Mouse (Mus musculus) forebrain, embryonic 15.5 days (tissue): ENCODE results near the gene Mcrs1. TPM values are rescaled to one million over a fixed set of nuclear protein-coding genes. Genes with fewer than 3 reads are reported as not detected.

Experiments used
- ATAC-seq: fragments of 200-750 bp; cut with Nextera tagmentation; replicated peaks from 2 replicates; pipeline ENCODE4 v1.8.0; 2017; ENCODE audit warnings: mild to moderate bottlenecking, moderate TSS enrichment, moderate library complexity
- H3K27ac ChIP-seq: fragments of 300-500 bp; sonication (generic); replicated peaks from 2 replicates; pipeline ENCODE4 v1.5.1; 2015; ENCODE audit warnings: mild to moderate bottlenecking, inconsistent platforms
- H3K27me3 ChIP-seq: fragments of 300-500 bp; sonication (generic); 2 replicates; pipeline ENCODE4 v1.6.1; 2015; ENCODE audit warnings: inconsistent platforms
- H3K36me3 ChIP-seq: fragments of 300-500 bp; sonication (generic); 2 replicates; pipeline ENCODE4 v1.6.1; 2015; ENCODE audit warnings: mild to moderate bottlenecking, inconsistent platforms
- H3K4me1 ChIP-seq: fragments of 300-500 bp; sonication (generic); 2 replicates; pipeline ENCODE4 v1.6.1; 2015; ENCODE audit warnings: inconsistent platforms
- H3K4me2 ChIP-seq: fragments of 300-500 bp; sonication (generic); replicated peaks from 2 replicates; pipeline ENCODE4 v1.6.1; 2015; ENCODE audit warnings: mild to moderate bottlenecking, inconsistent platforms
- H3K4me3 ChIP-seq: fragments of 300-500 bp; sonication (generic); 2 replicates; pipeline ENCODE4 v1.5.1; 2015; ENCODE audit warnings: mild to moderate bottlenecking, inconsistent platforms
- H3K9ac ChIP-seq: fragments of 300-500 bp; sonication (generic); replicated peaks from 2 replicates; pipeline ENCODE4 v1.6.1; 2015; ENCODE audit warnings: mild to moderate bottlenecking, inconsistent platforms
- H3K9me3 ChIP-seq: fragments of 300-500 bp; sonication (generic); 2 replicates; pipeline ENCODE4 v1.6.1; 2016; ENCODE audit warnings: inconsistent platforms
- WGBS: fragments of 180-500 bp; shearing (Covaris S2); methylation state at CpG from one replicate; pipeline ENCODE4 v1.1.7; 2015; ENCODE audit warnings: mixed read lengths; 5-methylcytosine and 5-hydroxymethylcytosine counted together
- polyA plus RNA-seq: library from polyadenylated mRNA; unstranded; fragments of >200 nt; fragmentation: Nextera tagmentation; extraction: Ambion mirVana; gene quantifications from 2 replicates; pipeline ENCODE4 v1.2.1, GENCODE M21; 2015

Gene Mcrs1
- polyA plus RNA-seq, 1 experiment from 2014 or later = 209 TPM

- H3K4me1 ChIP-seq = peaks cover 44% of the 10 kb centered on the region
- no peak for ATAC-seq
- H3K9ac ChIP-seq = no peak overlapping the region
- no peak overlapping the region for H3K27ac ChIP-seq
- H3K27me3 ChIP-seq = peaks cover 75% of the 10 kb centered on the region
- peak overlapping the region; percentile 47 for H3K4me3 ChIP-seq
- H3K36me3 ChIP-seq = no peaks in the 10 kb centered on the region
- peak overlapping the region; percentile 73 for H3K4me2 ChIP-seq
- WGBS = 2% methylated on average over 18 of the region's 18 CpGs
- no peaks in the 10 kb centered on the region for H3K9me3 ChIP-seq
These were observed 28.8 kb downstream of the Mcrs1 start for GRCm38 (mm10) chr15:99222794-99223584.

- Histone ChIP-seq H3K9me3 (no peaks in the 10 kb centered on the region), H3K4me3 (no peak overlapping the region), H3K4me2 (no peak overlapping the region), H3K36me3 (no peaks in the 10 kb centered on the region), H3K4me1 (peaks cover 44% of the 10 kb centered on the region), H3K9ac (no peak overlapping the region), H3K27me3 (peaks cover 60% of the 10 kb centered on the region), H3K27ac (no peak overlapping the region)
- no peak for ATAC-seq
- WGBS = 9% methylated on average over 8 of the region's 8 CpGs
These were observed 30.3 kb downstream of the Mcrs1 start for GRCm38 (mm10) chr15:99221315-99221952.

DNA sequence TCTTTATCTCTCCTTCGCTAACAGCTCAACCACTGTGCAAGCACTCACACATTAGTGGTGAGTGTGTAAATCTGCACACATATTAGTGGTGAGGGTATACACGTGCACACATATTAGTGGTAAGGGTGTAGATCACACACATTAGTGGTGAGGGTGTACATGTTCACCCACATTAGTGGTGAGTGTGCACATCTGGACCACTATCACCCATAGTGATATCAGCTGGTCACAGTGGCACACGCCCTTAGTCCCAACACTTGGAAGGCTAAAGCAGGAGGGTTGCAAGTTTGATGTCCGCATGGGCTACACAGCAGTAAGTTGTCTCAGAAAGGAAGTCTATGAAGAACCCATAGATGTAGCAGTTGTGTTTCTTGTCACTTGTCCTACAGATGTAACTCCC is 34.1 kb downstream of the Mcrs1 start:
- Histone ChIP-seq H3K27me3 (peaks cover 28% of the 10 kb centered on the region), H3K27ac (no peak overlapping the region), H3K4me1 (peaks cover 7% of the 10 kb centered on the region), H3K4me3 (no peak overlapping the region), H3K9me3 (no peaks in the 10 kb centered on the region), H3K9ac (no peak overlapping the region), H3K36me3 (peaks cover 15% of the 10 kb centered on the region), H3K4me2 (no peak overlapping the region)
- WGBS = 93% methylated on average over 4 of the region's 4 CpGs
- no peak for ATAC-seq

- peaks cover 32% of the 10 kb centered on the region for H3K36me3 ChIP-seq
- H3K27me3 ChIP-seq = peaks cover 10% of the 10 kb centered on the region
- H3K4me1 ChIP-seq = no peaks in the 10 kb centered on the region
- no peak overlapping the region for H3K4me2 ChIP-seq
- H3K27ac ChIP-seq = no peak overlapping the region
- WGBS = 85% methylated on average over 11 of the region's 11 CpGs
- ATAC-seq = no peak
- no peak overlapping the region for H3K9ac ChIP-seq
- H3K4me3 ChIP-seq = no peak overlapping the region
- H3K9me3 ChIP-seq = no peaks in the 10 kb centered on the region
These were observed 35.9 kb downstream of the Mcrs1 start for GRCm38 (mm10) chr15:99215741-99216463.

GRCm38 (mm10) chr15:99214941-99215340 is 36.8 kb downstream of the Mcrs1 start:
- Histone ChIP-seq H3K4me3 (no peak overlapping the region), H3K27ac (no peak overlapping the region), H3K4me2 (no peak overlapping the region), H3K36me3 (peaks cover 40% of the 10 kb centered on the region), H3K9ac (no peak overlapping the region), H3K4me1 (no peaks in the 10 kb centered on the region), H3K27me3 (0 out of 2 replicates have a peak, but pooled peaks cover 8% of the 10 kb centered on the region), H3K9me3 (no peaks in the 10 kb centered on the region)
- 81% methylated on average over 2 of the region's 2 CpGs for WGBS
- ATAC-seq = no peak

DNA sequence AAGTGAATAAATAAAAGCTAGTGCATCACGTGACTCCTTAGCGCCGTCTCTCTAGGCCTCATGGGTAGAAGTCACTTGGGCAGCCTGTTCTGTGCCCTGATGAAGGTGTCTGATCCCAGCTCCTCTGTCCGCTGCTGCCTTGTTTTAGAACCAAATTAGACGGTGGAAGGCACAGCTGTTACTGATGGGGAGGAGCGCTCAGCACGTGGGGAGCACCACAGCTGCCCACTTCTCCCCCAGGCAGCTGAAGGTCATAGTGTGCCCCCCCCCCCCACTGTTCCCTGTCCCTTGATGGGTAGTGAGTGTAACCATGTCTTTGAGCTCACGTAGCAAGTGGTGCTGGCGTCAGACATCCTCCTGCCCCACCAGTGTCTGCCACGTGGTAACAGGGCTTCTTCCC is 38.6 kb downstream of the Mcrs1 start:
- Histone ChIP-seq H3K4me2 (no peak overlapping the region), H3K4me1 (no peaks in the 10 kb centered on the region), H3K9me3 (no peaks in the 10 kb centered on the region), H3K27me3 (no peaks in the 10 kb centered on the region), H3K9ac (no peak overlapping the region), H3K36me3 (peaks cover 54% of the 10 kb centered on the region), H3K4me3 (no peak overlapping the region), H3K27ac (no peak overlapping the region)
- no peak for ATAC-seq
- 82% methylated on average over 10 of the region's 10 CpGs for WGBS

DNA sequence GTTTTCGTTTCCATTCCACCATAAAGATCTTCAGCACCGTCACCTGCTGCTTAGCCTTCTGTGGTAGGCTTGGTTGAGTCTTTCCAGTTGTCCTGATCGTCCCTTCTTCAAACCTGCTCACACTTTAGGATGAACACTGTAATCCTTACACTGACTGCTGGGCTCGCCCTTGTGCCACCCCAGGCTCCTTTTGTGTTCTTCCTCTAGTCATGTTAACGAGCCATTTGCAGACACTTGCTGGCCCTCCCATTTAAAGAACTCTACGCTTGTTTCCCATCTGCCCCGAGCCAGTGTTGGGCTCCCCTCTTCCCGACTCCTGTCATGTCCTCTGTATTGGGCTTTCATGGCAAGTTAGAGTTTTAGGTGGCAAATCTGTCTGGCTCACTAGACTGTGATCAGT is 45.8 kb downstream of the Mcrs1 start:
- ATAC-seq = no peak
- Histone ChIP-seq H3K27ac (no peak overlapping the region), H3K27me3 (no peaks in the 10 kb centered on the region), H3K9ac (no peak overlapping the region), H3K9me3 (no peaks in the 10 kb centered on the region), H3K4me1 (no peaks in the 10 kb centered on the region), H3K36me3 (peaks cover 41% of the 10 kb centered on the region), H3K4me3 (no peak overlapping the region), H3K4me2 (no peak overlapping the region)
- WGBS = 50% methylated on average over 8 of the region's 8 CpGs

DNA sequence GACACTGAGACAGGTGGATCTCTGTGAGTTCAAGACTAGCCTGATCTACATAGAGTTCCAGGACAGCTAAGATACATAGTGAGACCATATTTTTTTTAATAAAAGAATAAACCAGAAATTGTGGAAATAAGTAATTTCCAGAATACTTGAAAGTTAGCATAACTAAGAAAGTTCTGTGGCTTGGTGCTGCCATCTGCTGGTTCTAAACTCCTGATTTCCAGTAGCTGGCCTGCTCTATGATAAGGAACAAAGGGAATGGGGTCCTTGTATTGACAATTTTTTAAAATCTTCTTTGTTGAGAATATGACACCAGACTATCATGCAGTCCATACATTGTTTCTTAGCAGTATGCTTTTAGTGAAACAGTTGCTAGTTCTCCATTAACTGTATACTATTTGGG is 53.0 kb downstream of the Mcrs1 start:
- Histone ChIP-seq H3K9me3 (no peaks in the 10 kb centered on the region), H3K4me1 (no peaks in the 10 kb centered on the region; the same call in 1 of the 2 replicates), H3K4me3 (no peak overlapping the region), H3K36me3 (peaks cover 3% of the 10 kb centered on the region; the same call in 1 of the 2 replicates), H3K9ac (no peak overlapping the region), H3K27ac (no peak overlapping the region), H3K4me2 (no peak overlapping the region), H3K27me3 (no peaks in the 10 kb centered on the region)
- ATAC-seq = no peak

GRCm38 (mm10) chr15:99195043-99195442 is 56.7 kb downstream of the Mcrs1 start:
- Histone ChIP-seq H3K36me3 (peaks cover 21% of the 10 kb centered on the region), H3K9ac (no peak overlapping the region), H3K9me3 (no peaks in the 10 kb centered on the region), H3K4me3 (no peak overlapping the region), H3K27me3 (no peaks in the 10 kb centered on the region), H3K4me2 (no peak overlapping the region), H3K27ac (no peak overlapping the region), H3K4me1 (no peaks in the 10 kb centered on the region; the same call in 1 of the 2 replicates)
- WGBS = 19% methylated on average over 6 of the region's 6 CpGs
- ATAC-seq = peak; percentile 64

DNA sequence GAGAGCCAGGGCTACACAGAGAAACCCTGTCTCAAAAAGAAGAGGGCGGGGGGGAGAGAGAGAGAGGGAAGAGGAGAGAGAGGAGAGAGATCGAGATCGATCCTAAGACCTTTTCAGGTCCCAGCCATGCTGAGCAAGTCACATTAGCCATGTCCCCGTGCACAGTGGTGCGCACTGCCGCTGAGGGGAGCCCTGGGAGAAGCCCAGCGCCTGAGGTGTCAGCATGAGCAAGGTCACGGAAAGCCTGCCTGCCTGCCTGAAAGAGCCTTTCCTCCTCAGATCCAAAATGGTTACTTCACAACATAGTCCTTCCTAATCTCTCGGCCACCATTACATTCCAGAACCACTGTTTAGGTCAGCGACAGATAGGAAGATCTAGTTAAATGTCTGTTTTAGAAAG is 57.4 kb downstream of the Mcrs1 start:
- no peaks in the 10 kb centered on the region for H3K9me3 ChIP-seq
- H3K27ac ChIP-seq = no peak overlapping the region
- H3K27me3 ChIP-seq = no peaks in the 10 kb centered on the region
- H3K4me2 ChIP-seq = no peak overlapping the region
- peaks cover 18% of the 10 kb centered on the region for H3K36me3 ChIP-seq
- 70% methylated on average over 10 of the region's 10 CpGs for WGBS
- no peak for ATAC-seq
- no peaks in the 10 kb centered on the region; the same call in 1 of the 2 replicates for H3K4me1 ChIP-seq
- no peak overlapping the region for H3K9ac ChIP-seq
- no peak overlapping the region for H3K4me3 ChIP-seq
